Mouse (Mus musculus) frontal cortex, adult 2 months (tissue): ENCODE data around the gene Rab8b. TPM values are rescaled to one million over a fixed set of nuclear protein-coding genes. Genes with fewer than 3 reads are reported as not detected.
"Not testable (repeated sequence)": the region's sequence is repeated elsewhere in the genome, so short reads cannot be mapped to it uniquely, and the experiment has no call there.

ENCODE experiments used
- DNase-seq, 2 experiments: peaks; one replicate each; pipeline ENCODE4 v3.0.0; 2022; ENCODE audit warnings: low spot score in 1 of 2; ENCODE audit errors: extremely low spot score in 1 of 2
- polyA plus RNA-seq: library from polyadenylated mRNA; depleted of rRNA; stranded (reverse); fragments of >200 nt; gene quantifications from 2 replicates; pipeline ENCODE4 v1.2.3, GENCODE M21; 2012

The Rab8b gene
- polyA plus RNA-seq, 1 experiment, result 19.4 TPM

DNA sequence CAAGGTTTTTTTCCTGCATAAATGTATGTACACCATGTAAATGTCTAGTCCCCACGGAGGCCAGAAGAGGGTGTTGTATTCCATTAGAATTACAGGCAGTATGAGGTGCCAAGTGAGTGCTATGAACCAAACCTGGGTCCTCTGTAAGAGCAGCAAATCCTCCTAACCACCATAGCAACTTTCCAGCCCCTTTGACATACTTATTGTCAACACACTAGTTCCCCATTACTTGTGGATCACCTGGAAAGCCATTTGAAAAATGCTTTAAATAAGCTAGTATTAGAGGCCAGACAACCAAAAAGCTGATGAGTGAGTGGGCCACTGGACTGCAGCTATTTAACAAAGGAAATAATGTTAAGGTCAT is 1.6 kb downstream of the Rab8b start:
- DNase-seq, result no peak

DNA sequence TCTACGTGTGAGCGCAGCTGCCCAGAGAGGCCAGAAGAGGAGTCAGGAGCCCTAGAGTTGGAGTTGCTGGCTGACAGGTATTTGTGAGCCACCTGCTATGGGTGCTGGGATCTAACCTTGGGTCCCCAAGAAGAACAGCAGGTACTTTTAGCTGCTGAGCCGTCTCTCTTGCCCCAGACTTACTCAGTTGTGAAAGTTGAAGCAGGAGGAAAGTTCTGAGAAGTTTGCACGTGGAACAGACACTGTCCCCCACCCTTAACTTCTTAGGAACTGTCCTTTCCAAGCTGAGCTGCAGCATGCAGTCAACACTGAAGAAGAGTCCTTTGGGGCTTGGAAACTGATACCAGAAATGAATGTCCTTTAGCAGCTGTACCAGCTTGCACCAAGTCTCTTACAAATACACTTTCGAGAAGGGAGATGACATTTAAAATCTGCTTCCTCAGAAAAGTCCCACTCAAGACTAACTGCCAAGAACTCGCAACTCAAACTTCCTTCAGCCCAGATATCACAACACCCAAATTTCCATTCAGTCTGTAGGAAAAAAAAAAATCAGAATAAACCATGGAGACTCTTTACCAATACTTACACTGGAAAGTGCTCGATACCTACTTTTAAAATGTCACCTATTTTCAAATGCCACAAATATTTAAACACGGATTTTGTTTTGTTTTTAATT is 2.1 kb downstream of the Rab8b start:
- DNase-seq, result no peak

DNA sequence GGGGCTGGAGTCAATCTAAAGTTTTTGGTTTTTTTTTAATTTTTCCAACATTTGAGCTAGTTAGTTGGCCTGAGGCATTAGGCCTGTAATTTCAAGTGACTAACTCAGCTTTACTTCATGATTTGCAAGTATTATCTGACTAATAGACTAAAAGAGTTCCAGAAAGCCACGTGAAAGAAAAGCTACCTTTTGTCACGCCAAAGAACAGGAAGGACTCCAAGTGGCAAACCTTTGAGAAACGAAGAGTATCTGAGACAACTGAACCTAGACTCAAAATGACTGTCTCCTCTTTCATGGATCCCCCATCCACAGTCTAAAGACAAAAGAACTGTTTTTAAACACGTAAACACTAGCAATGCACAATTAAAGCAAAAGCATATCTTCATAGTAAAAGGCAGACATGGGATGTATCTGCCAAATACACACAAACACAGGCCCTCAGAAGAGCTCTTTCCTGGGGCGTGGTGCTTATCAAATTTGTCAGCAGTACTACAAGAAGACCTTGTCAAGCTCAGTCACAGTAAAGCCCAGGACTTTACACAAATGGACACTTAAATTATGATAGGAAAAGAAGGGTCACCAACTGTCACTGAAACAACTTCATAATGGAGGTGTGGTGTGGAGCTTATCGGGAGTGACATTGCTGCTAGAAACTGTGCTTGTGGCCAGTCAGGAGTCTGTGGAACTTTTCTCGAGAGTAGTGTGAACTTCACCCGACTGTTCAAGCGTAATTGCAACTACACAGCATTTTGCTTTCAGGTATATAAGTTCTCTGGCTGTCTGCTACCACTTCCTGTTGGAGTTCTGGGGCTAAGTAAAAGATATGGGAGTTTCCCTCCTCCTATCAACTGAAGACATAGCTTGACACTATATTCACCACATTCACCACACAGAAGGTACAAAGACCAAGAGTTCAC is 3.4 kb downstream of the Rab8b start:
- DNase-seq, result no peak

DNA sequence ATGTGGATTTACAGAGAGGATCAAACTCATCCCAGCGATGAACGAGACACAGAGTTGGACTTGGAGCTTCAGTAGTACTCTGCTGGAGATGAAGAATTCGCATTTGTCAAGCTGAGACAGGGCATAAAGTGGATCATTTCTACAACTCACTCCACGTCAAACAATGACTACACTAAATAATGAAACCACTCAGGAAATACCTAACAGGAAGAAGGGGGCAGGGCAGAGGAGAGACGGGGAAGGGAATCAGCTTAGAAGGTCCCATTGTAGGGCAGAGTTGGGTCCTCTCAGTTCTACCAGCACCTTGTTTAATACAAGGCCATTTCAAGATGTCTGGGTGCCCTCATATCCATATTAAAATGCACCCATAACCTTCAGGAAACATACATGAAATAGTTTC is 4.1 kb downstream of the Rab8b start:
- no peak for DNase-seq

DNA sequence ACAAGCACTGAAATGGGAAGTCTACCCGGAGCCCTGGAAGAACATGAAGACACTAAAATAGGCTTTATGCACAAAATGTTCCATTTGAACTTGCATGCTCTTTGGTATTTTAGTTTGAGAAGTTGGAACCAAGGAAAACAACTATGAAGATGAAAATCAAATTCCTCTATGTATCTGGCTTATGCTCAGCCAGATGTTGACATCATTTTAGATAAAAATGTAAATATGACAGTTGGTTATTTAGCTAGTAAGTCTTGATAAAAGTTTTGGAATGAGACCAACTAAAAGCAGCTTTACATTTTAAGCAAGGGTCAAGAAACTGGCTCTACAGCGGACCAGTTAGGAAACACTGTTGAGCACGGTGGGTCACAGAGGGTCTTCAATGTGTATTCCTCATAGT is 4.9 kb downstream of the Rab8b start:
- DNase-seq, result no peak

DNA sequence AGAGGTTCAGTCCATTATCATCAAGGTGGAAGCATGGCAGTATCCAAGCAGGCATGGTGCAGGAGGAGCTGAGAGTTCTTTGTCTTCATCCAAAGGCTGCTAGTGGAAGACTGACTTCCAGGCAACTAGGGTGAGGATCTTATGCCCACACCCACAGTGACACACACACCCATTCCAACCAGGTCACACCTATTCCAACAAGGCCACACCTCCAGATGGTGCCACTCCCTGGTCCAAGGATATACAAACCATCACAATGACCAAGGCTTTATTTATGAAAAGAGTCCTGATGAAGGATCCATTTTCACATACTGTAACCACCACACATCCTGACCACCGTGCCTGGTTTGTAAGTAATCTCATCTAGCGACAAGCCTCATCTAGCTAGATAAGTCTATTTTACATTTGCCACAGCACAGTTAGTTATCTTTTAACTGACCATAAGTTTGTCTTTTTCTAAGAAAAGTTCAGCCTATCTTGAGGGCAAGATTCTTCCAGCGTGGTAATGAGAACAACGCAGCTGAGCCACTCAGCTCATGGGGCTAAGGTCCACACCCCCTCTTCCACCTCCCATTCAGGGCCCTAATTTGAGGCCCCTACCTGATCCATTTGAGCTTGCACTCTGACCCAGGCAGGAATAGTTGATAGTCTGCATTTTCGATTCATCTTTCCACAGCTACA is 6.1 kb downstream of the Rab8b start:
- DNase-seq, result not testable (repeated sequence)

DNA sequence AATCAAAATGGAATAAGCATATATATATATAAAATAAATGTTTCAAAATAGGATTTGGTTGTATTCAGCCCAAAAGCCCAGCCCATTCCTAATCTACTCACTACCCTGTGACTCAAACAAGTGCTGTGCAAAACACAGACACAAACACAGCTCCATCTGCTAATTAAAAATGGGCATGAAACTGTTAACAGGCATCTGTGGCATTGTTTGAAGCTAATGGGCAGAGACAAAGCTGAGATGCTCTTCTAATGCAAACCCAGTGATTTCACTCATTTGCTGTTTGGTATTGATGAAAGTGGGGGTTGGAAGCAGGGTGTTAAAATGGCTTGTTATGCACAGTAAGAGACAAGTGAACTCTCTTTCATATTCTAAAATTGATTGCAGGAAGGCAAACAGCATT is 7.2 kb downstream of the Rab8b start:
- no peak for DNase-seq

DNA sequence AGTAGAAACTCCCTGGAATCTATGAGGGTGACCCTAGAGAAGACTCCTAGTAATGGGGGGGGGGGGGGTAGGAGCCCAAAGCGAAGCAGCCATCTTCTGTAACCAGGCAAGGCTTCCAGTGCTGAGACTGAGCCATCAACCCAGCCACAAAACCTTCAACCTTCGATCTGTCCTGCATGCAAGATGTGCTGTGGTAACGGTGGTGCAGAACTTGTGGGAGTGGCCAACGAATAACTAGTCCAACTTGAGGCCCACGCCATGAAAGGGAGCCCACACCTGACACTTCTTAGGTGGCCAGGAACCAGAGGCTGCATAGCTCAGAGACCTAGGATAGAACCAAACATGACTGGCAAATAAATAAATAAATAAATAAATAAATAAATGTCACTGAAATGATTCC is 8.8 kb downstream of the Rab8b start:
- no peak for DNase-seq

DNA sequence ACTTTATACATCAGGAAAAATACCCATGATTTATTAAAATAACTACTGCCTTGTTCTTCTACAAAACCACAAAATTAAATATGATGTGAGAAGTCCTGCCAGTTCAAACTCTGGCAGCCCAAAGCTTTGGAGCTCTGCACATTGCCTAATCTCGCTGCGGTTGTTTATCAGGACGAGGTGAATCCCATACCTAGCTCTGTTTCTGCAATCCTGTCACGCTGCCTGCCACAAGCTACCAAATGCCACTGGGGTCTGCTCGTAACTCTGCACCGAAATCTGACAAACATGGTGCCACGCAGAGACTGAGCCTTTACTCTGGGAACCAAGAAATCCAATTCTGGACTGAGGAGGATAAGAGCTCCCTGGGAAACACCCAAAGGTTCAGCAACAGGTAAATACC is 9.6 kb downstream of the Rab8b start:
- DNase-seq, result no peak

DNA sequence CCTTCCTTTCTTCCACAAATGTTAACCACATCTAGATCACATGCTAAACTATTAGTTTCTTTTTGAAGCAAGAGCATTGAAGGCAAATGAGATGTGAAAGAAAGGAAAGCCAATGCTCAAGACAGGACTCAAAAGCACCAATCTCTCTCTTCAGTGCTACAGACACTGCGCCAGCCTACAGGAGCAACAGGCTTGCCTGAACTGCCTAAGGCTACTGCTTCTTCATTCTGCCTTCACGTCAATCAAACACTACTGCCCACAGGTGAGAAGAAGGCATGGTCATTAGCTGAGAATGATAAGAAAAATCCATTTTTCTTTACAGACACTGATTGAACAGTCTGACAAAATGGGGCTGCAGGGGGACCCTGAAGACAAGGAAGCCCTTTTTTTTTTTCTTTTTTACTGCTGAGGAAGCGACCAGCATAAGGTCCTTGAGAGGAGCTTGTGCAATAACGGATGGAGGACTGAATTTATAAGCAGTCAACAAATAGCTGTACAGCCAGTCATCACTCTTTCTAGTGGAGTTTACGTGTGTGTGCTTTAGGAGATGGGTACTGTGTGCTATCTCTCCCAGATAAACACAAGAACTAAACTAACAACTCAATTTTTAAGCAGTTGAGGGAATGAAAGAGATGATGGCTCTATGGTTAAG is 11.6 kb downstream of the Rab8b start:
- no peak for DNase-seq

DNA sequence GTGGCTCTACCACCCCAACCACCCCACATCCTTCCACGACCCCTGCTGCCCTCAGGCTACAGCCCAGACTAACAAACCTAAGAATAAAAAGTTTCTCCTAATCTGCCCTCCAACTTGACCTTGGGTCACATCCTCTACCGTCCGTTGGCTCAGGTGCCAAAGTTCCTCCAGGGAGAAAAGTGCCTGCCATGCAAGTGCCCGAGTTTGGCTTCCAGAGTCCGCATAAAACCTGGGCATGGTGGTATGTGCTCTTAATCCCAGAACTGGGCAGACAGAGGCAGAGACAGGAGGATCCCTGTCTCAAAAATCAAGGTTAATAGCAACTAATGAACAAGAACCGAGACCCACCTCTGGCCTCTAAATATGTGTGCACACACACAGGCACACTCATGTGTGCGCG is 12.4 kb downstream of the Rab8b start:
- DNase-seq, result no peak

DNA sequence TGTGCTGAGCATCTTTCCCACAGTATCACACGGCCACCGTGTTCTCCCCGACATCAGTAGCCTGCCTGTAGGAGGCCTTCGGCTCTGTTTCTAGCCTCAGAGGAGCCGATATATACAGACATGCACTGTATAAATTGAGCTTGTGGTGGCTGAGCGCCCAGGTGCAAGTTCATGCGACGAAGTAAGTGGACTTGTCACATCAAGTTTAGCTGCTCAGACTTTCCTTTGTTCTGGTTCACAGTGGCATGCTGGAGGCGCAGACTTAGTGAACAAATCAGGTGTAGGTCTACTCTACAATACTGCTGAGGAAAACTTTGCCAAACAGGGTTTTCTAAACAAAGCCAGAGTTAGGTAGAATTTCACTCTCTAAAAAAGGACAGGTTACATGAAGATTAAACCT is 13.5 kb downstream of the Rab8b start:
- no peak for DNase-seq

DNA sequence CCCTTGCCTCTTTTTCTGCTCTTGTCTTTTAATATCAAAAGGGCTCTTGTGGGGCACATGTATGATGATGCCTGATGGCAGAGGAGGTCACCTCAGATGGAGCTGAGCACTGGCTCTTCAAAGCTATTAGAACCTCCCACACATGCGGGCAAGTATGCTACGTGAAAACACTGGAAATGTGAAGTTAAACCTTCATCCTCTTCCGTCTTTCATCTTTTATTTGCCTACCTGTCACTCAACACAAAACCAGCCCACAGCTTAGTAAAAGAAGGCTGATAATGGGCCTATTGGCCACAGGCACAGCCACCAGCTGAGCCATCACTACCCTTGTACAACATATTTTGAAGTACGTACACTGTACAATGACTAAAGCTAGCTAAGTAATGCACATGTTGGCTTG is 20.0 kb downstream of the Rab8b start:
- DNase-seq, result no peak

DNA sequence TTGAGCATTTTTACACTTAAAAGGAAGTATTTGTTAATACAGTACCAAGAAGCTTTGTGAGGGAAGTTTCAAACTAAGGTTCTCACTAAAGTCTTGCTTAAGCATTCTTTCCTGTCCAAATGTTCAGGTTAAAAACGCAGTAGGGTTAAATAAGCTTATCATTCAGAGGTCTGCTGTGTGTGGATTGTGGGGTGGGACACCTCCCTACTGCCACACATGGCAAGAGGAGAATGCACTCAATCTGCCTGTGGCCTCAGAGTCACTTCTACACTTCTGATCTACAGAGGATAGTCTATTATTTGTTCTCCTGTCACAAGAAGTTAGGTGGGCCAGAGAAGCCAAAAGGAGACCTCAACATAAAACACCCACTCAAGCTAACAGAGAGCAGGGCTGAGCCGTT is 20.4 kb downstream of the Rab8b start:
- DNase-seq, result no peak

DNA sequence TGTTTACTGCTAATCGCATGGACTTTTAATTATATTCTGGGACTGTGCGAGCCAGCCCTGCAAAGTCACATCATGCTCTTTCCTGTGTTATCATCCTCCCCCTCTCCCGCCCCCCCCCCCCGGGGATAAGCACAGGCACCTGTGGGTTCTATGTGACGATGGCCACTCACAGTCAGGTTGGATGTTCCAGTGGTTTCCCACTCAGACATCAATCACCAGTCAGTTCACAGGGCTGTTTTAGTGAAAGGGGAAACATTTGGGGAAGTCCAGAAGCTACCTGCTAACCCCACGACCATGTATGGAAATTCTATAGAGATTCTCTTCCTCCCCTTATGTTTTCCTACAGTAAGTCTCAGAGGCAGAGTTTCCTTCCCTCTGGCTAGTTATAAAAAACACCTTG is 21.6 kb downstream of the Rab8b start:
- DNase-seq, result no peak

DNA sequence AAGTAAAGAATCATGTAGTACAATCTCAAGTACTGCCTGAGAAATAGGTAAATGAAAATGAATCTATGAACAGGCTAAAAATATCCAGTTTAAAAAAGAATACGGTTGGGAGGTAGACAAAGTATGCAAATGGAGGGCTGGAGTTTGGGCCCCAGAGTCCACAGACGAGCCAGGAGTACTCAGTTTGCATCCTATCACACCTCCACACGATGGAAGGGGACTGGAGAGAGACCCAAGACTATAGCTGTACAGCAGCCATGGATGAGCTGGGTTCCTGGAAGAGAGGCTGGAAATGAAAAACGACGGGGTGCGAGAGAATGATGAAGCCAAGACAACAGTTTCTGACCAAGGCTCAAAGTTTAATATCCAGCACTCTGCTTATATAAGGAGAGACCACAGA is 22.5 kb downstream of the Rab8b start:
- DNase-seq, result no peak

DNA sequence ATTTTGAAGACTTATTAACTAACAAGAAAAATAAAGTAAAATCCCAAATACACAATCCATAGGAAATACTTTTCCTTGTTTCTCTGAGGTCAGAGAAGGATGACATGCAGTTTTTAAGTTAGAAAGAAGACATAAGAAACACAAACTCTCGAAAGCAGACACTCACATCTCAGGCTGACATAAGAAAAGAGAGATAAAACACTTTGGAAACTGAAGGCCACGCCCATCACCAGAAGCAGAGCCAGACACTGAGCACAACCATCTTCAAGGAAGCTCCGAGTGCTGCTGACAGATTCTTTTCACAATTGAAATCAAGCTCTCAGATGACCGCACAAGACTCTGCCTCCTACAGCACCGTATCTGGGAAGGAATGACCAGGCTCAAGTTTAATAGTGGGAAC is 23.5 kb downstream of the Rab8b start:
- no peak for DNase-seq

DNA sequence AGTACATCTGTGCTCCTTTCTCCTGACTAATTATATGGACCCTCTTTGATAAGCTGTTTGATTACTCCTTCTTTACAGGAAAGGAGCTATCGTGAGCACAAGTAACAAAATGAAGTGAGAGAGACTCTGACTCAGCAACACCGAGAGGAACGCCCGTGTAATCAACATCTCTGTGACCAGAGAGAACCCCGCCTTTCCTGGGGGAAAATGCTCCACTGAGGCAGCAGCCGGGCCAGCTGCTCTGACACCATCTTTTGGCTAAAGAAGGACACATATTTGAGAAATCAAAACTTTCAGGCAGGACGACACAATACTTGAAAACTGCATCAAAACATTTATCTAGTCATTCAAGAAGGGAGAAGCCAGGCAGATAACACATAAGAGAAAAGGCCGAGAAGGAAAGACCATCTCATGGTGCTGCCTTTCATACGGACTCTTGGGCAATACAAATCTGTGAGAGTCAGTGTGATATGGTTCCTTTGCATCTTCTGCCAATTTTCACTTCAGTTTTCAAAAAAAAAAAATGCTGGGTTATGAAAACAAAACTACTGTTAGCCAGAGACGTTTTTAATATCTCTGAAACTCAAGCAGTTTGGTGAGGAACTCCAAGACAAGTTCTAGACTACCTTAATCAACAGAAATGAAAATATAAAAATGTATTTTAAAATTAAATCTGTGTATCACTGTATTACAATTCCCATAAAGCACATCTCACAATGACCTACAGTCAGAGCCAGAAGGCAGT is 24.3 kb downstream of the Rab8b start:
- DNase-seq, result no peak

DNA sequence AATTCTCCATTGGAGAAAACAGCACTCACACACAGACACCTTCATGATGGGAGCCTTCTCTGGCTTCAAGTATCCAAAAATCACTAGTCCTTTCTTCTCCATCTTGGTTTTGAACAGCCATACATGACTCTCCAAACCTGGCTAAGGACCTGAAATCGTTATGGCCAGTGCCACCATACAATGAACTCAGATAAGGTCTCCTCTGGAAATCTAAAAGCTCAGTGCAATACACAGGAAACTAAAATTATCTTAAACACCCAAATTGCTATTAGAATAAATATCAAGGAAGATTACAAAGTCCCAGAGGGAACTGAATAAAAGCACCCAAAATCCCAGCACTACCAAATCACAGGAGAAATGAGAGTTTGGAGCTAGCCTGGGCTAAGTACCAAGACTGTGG is 25.1 kb downstream of the Rab8b start:
- DNase-seq, result no peak

DNA sequence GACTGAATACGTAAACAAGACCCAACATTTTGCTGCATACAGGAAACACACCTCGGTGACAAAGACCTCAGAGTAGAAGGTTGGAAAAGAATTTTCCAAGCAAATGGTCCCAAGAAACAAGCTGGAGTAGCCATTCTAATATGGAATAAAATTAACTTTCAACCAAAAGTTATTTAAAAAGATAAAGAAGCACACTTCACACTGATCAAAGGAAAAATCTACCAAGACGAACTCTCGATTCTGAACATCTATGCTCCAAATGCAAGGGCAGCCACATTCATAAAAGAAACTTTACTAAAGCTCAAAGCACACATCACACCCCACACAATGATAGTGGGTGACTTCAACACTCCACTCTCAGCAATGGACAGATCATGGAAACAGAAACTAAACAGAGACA is 27.0 kb downstream of the Rab8b start:
- DNase-seq, result not testable (repeated sequence)
